Mouse (Mus musculus) adrenal gland, postnatal 25 days (tissue): ENCODE measurements around the gene Tnnc1. TPM values are rescaled to one million over a fixed set of nuclear protein-coding genes. Genes with fewer than 3 reads are reported as not detected.

Source experiments
- DNase-seq: peaks from one replicate; pipeline ENCODE4 v3.0.0; 2021; ENCODE audit warnings: mixed read lengths
- total RNA-seq: library from RNA; stranded (reverse); gene quantifications from 2 replicates; pipeline ENCODE4 v1.2.3, GENCODE M21; 2021

Tnnc1 gene
- total RNA-seq, 1 experiment from 2014 or later: 1.9 TPM

DNA sequence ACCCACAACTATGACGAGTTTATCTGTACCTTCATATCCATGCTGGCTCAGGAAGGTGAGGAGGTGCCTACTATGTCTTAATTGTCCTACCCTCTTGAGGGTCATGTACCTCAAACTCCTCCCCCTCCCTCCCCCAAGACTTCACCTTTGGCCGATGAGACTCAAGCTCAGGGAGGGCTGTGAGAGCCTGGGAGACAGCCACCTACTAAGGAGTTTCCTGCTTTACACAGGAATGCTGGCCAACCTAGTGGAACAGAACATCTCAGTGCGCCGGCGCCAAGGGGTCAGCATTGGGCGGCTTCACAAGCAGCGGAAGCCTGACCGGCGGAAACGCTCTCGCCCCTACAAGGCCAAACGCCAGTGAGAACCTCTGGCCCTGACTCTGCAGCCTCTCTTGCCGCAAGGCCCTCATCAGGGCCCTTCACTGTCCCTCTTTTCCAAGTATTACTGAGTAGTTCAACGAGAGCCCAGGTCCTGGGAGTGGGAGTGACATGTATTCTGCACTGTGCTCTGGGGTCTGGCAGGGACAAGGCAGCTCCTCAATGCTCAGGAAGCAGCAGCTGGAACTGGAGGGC, 50.5 kb downstream of the Tnnc1 start:
- no peak for DNase-seq

DNA sequence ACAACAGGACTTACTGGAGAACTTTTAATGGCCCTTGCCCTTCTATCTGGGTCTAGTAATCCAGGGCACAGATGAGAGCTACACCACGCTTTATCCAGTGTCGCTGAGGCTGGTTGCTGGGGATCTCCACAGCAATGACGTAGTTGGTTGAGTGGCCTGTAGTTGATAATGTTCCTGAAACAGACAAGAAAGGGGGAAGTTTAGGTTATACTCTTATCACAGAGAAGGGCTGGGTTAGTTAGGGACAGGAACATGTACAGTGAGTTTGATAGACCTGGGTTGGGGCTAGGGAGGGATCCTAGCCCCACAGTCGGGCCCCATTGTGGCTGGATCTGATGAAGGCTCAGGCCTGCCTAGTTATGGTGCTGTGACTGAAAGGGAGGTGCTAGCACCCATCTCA, 52.3 kb downstream of the Tnnc1 start:
- no peak for DNase-seq

GRCm38 (mm10) chr14:31260932-31261331, 52.8 kb downstream of the Tnnc1 start:
- no peak for DNase-seq

Other genes with a start within 250 kb of the Tnnc1 start
- 42.0 and 56.9 TPM in 2 replicates for gene Glt8d1, start 206.9 kb upstream of the Tnnc1 start, total RNA-seq
- gene Spcs1, start 206.6 kb upstream of the Tnnc1 start, total RNA-seq: 250 and 265 TPM in 2 replicates
- 49.9 and 66.0 TPM in 2 replicates for gene Pbrm1, start 189.2 kb upstream of the Tnnc1 start, total RNA-seq
- 60.8 and 110 TPM in 2 replicates for gene Gnl3, start 189.2 kb upstream of the Tnnc1 start, total RNA-seq
- gene Smim4, start 79.4 kb upstream of the Tnnc1 start, total RNA-seq: 67.9 and 77.7 TPM in 2 replicates
- 33.5 and 39.5 TPM in 2 replicates for gene Nt5dc2, start 77.3 kb upstream of the Tnnc1 start, total RNA-seq
- 62.2 and 79.5 TPM in 2 replicates for gene Stab1, start 39.7 kb upstream of the Tnnc1 start, total RNA-seq
- gene Nisch, start 8.6 kb downstream of the Tnnc1 start, total RNA-seq: 393 and 398 TPM in 2 replicates
- 6.3 and 7.5 TPM in 2 replicates for gene Sema3g, start 9.5 kb downstream of the Tnnc1 start, total RNA-seq
- gene Phf7, start 43.0 kb downstream of the Tnnc1 start, total RNA-seq: 7.6 and 11.0 TPM in 2 replicates
- 62.6 and 65.9 TPM in 2 replicates for gene Bap1, start 43.1 kb downstream of the Tnnc1 start, total RNA-seq
- 1.0 and 1.6 TPM in 2 replicates for gene Dnah1, start 115.6 kb downstream of the Tnnc1 start, total RNA-seq
- 51.2 and 51.7 TPM in 2 replicates for gene Capn7, start 128.3 kb downstream of the Tnnc1 start, total RNA-seq
- gene Sh3bp5, start 227.8 kb downstream of the Tnnc1 start, total RNA-seq: 112 and 134 TPM in 2 replicates